ENCODE assay signal across 8 mouse cellular contexts in the genomic region with DNA sequence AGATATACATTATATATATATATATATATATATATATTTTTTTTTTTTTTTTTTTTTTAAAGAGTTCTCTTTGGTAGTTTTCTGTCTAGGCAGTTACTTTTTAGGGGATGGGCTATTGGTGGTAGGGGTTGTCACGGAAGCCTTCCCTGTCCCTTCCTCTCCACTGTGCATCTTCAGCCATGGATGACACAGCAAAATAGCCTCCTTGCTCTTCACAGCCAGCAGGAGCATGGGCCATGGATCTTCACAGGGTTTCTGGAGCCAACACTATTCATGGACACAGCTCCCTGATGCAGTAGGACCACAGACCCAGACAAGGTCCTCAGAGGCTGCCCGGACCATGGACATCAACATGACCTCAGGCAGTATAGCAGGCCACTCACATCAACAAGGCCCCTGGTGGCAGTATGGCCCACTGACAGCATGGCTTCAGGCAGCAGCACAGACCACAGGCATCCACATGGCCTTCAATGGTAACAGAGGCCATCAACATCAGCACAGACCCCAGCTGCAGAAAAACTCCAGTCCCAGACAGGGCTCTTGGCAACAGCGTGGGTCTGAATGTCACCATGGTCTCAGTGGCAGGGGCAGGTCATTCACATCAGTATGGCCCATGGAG. TPM values are rescaled to one million over a fixed set of nuclear protein-coding genes. Genes with fewer than 3 reads are reported as not detected.
A peak's percentile ranks its signal among the peaks of the same experiment; 100 is the strongest.
DNase-seq lines count a peak whose midpoint lies in the region; ATAC-seq and TF ChIP-seq lines count a peak whose summit lies in the region.

No protein-coding gene starts in this region.

- WGBS in heart, embryonic 12.5 days = 89% methylated on average over 3 of the region's 3 CpGs

- H3K9me3 ChIP-seq in heart, embryonic 12.5 days (replicated peaks) = no peaks in the 10 kb centered on the region
- no peaks in the 10 kb centered on the region for H3K9me3 ChIP-seq in megakaryocyte, embryonic 14.5 days

- no peaks in the 10 kb centered on the region for H3K79me2 ChIP-seq in myocyte (ENCODE audit: control insufficient read depth, insufficient read depth)

- H3ac ChIP-seq in myocyte (ENCODE audit: control insufficient read depth, insufficient read length) = no peak overlapping the region

- no peak for DNase-seq in heart, adult 9 months (ENCODE audit: low spot score in 2 of 2)
- DNase-seq in liver = peak; percentile 32
- DNase-seq in adrenal gland, postnatal 10 days = no peak
- DNase-seq in adrenal gland, adult 8-10 months = no peak

- no peak overlapping the region for H3K27ac ChIP-seq in heart, embryonic 12.5 days (ENCODE audit: poor library complexity, severe bottlenecking)

- 0 out of 2 replicates have a peak, but pooled peaks cover 5% of the 10 kb centered on the region for H3K4me1 ChIP-seq in heart, embryonic 12.5 days (replicated peaks)
- peaks cover 40% of the 10 kb centered on the region for H3K4me1 ChIP-seq in megakaryocyte, embryonic 14.5 days

- H3K9ac ChIP-seq in heart, embryonic 12.5 days = no peak overlapping the region

- H3K4me3 ChIP-seq in heart, embryonic 12.5 days = no peak overlapping the region
- peak overlapping the region; percentile 89 for H3K4me3 ChIP-seq in megakaryocyte, embryonic 14.5 days (replicated peaks)
- H3K4me3 ChIP-seq in myocyte = peak overlapping the region; percentile 18

- H3K4me2 ChIP-seq in heart, embryonic 12.5 days = peak overlapping the region; percentile 97; the same call in 1 of the 2 replicates
- peak overlapping the region; percentile 71 for H3K4me2 ChIP-seq in myocyte (ENCODE audit: low read depth)

- no peak for TF ChIP-seq POLR2A in myocyte (IDR thresholded peaks at IDR 0.05; ENCODE audit: insufficient read length, low read depth)

- no peaks in the 10 kb centered on the region for H3K27me3 ChIP-seq in heart, embryonic 12.5 days (replicated peaks)
- peaks cover 2% of the 10 kb centered on the region for H3K27me3 ChIP-seq in megakaryocyte, embryonic 14.5 days (replicated peaks)
- no peaks in the 10 kb centered on the region for H3K27me3 ChIP-seq in myocyte (ENCODE audit: control insufficient read depth, insufficient read depth, insufficient read length)

- ATAC-seq in heart, embryonic 12.5 days (ENCODE audit: insufficient number of reproducible peaks, low FRiP score) = no peak
- no peak for ATAC-seq in megakaryocyte, adult 5-6 weeks (ENCODE audit: poor library complexity, severe bottlenecking)

- H3K36me3 ChIP-seq in heart, embryonic 12.5 days = no peaks in the 10 kb centered on the region
- H3K36me3 ChIP-seq in megakaryocyte, embryonic 14.5 days (replicated peaks; ENCODE audit: low read length) = peaks cover 4% of the 10 kb centered on the region
- no peaks in the 10 kb centered on the region for H3K36me3 ChIP-seq in myocyte (ENCODE audit: control insufficient read depth, insufficient read depth)

TF ChIP-seq in myocyte, 11 proteins besides CTCF, POLR2A, EP300 and RAD21:
- TF ChIP-seq MAX (IDR thresholded peaks at IDR 0.05; ENCODE audit: low read depth) (no peak), MYOG (IDR thresholded peaks at IDR 0.05; ENCODE audit: control insufficient read depth in 1 of 3, insufficient read depth in 1 of 3, insufficient read length in 2 of 3, low read depth in 2 of 3) (no peak), REST (IDR thresholded peaks at IDR 0.05; ENCODE audit: insufficient read depth, insufficient read length) (no peak), POLR2AphosphoS2 (IDR thresholded peaks at IDR 0.05; ENCODE audit: insufficient read length, low read depth) (no peak), TCF3 (IDR thresholded peaks at IDR 0.05; ENCODE audit: insufficient read length, low read depth) (no peak)

RNA-seq across cellular contexts. Expression of gene Aldh9a1, which starts 8.8 kb away (rescaled TPM):
- 27.1 and 27.6 TPM in 2 replicates for polyA plus RNA-seq in heart, embryonic 12.5 days (2016; fragmentation: Nextera tagmentation; extraction: Ambion mirVana)
- 21.0 and 29.7 TPM in 2 replicates for polyA plus RNA-seq in megakaryocyte, embryonic 14.5 days (2012; ENCODE audit: insufficient read depth, low replicate concordance)
- total RNA-seq in megakaryocyte, adult 5-6 weeks (2015) = 37.7 and 42.5 TPM in 2 replicates
- total RNA-seq in megakaryocyte, adult 5-6 weeks (2017) = 34.1 and 43.2 TPM in 2 replicates
- polyA plus RNA-seq in myocyte (2012; fragmentation: generic; extraction: Trizol) = 17.6 TPM
- 10 to 100 TPM; 63.5 to 65.6 TPM for total RNA-seq in adrenal gland, postnatal 10 days (2021)
- 100 to 1,000 TPM in 1 of 4 experiments, 10 to 100 TPM in 3; 68.3 to 108 (median 76.9) TPM for total RNA-seq in adrenal gland, adult 8-10 months (2022)

RNA-seq across cellular contexts. Expression of gene Tmco1, which starts 32.8 kb away (rescaled TPM):
- polyA plus RNA-seq in heart, embryonic 12.5 days (2016; fragmentation: Nextera tagmentation; extraction: Ambion mirVana) = 79.7 and 83.1 TPM in 2 replicates
- polyA plus RNA-seq in megakaryocyte, embryonic 14.5 days (2012; ENCODE audit: insufficient read depth, low replicate concordance) = 15.5 and 56.2 TPM in 2 replicates
- 168 and 194 TPM in 2 replicates for total RNA-seq in megakaryocyte, adult 5-6 weeks (2015)
- 167 and 196 TPM in 2 replicates for total RNA-seq in megakaryocyte, adult 5-6 weeks (2017)
- polyA plus RNA-seq in myocyte (2012; fragmentation: generic; extraction: Trizol) = 57.2 TPM
- 100 to 1,000 TPM; 107 to 109 TPM for total RNA-seq in adrenal gland, postnatal 10 days (2021)
- total RNA-seq in adrenal gland, adult 8-10 months (2022) = 100 to 1,000 TPM; 145 to 176 (median 155) TPM

RNA-seq across cellular contexts. Expression of gene Mgst3, which starts 52.6 kb away (rescaled TPM):
- polyA plus RNA-seq in heart, embryonic 12.5 days (2016; fragmentation: Nextera tagmentation; extraction: Ambion mirVana) = 108 TPM in 2 replicates
- polyA plus RNA-seq in megakaryocyte, embryonic 14.5 days (2012; ENCODE audit: insufficient read depth, low replicate concordance) = 5.0 and 10.5 TPM in 2 replicates
- 21.8 and 27.7 TPM in 2 replicates for total RNA-seq in megakaryocyte, adult 5-6 weeks (2015)
- 20.5 and 31.2 TPM in 2 replicates for total RNA-seq in megakaryocyte, adult 5-6 weeks (2017)
- polyA plus RNA-seq in myocyte (2012; fragmentation: generic; extraction: Trizol) = 62.0 TPM
- total RNA-seq in adrenal gland, postnatal 10 days (2021) = 10 to 100 TPM; 63.5 to 71.5 TPM
- 100 to 1,000 TPM in 2 of 4 experiments, 10 to 100 TPM in 2; 69.3 to 119 (median 87.4) TPM for total RNA-seq in adrenal gland, adult 8-10 months (2022)

RNA-seq across cellular contexts. Expression of gene Uck2, which starts 55.9 kb away (rescaled TPM):
- polyA plus RNA-seq in heart, embryonic 12.5 days (2016; fragmentation: Nextera tagmentation; extraction: Ambion mirVana) = 68.9 and 75.3 TPM in 2 replicates
- polyA plus RNA-seq in megakaryocyte, embryonic 14.5 days (2012; ENCODE audit: insufficient read depth, low replicate concordance) = 367 and 525 TPM in 2 replicates
- 71.2 and 79.5 TPM in 2 replicates for total RNA-seq in megakaryocyte, adult 5-6 weeks (2015)
- 75.3 and 77.6 TPM in 2 replicates for total RNA-seq in megakaryocyte, adult 5-6 weeks (2017)
- 66.7 TPM for polyA plus RNA-seq in myocyte (2012; fragmentation: generic; extraction: Trizol)
- 10 to 100 TPM; 51.6 to 53.4 TPM for total RNA-seq in adrenal gland, postnatal 10 days (2021)
- 10 to 100 TPM; 30.9 to 55.9 (median 45.0) TPM for total RNA-seq in adrenal gland, adult 8-10 months (2022)
